Mouse (Mus musculus): ENCODE data around the gene Lbhd2.

Lbhd2 gene

GRCm38 (mm10) chr12:111404880-111405279 lies 1.7 kb upstream of the Lbhd2 start:
- in situ Hi-C loops (cut with MboI, MseI): loop anchor here (5.0 kb wide), 1 partner anchor 108 kb away; no protein-coding TSS in a partner anchor

GRCm38 (mm10) chr12:111409583-111409982 lies 3.0 kb downstream of the Lbhd2 start:
- in situ Hi-C loops (cut with MboI, MseI): no loop called here

- in situ Hi-C loops (cut with MboI, MseI): no loop called here
These were observed 5.2 kb downstream of the Lbhd2 start for GRCm38 (mm10) chr12:111411631-111412355.

- in situ Hi-C loops (cut with MboI, MseI): no loop called here
These were observed 6.1 kb downstream of the Lbhd2 start for GRCm38 (mm10) chr12:111412581-111413284.

GRCm38 (mm10) chr12:111413300-111413699 lies 6.7 kb downstream of the Lbhd2 start:
- in situ Hi-C loops (cut with MboI, MseI): no loop called here

GRCm38 (mm10) chr12:111416921-111417779 lies 10.5 kb downstream of the Lbhd2 start, which contains the start of gene Exoc3l4:
Gene Exoc3l4 (plus strand): TSS chr12:111417017.
- in situ Hi-C loops (cut with MboI, MseI): loop anchor here (5.0 kb wide), 2 partner anchors 40 to 100 kb away; no protein-coding TSS in a partner anchor

GRCm38 (mm10) chr12:111419918-111420317 lies 13.3 kb downstream of the Lbhd2 start:
- in situ Hi-C loops (cut with MboI, MseI): loop anchor here (5.0 kb wide), 2 partner anchors 37 to 97 kb away; no protein-coding TSS in a partner anchor

GRCm38 (mm10) chr12:111420946-111421709 lies 14.5 kb downstream of the Lbhd2 start:
- in situ Hi-C loops (cut with MboI, MseI): no loop called here

- in situ Hi-C loops (cut with MboI, MseI): no loop called here
These were observed 16.2 kb downstream of the Lbhd2 start for GRCm38 (mm10) chr12:111422852-111423251.

- in situ Hi-C loops (cut with MboI, MseI): no loop called here
These were observed 17.0 kb downstream of the Lbhd2 start for GRCm38 (mm10) chr12:111423570-111424129.

- in situ Hi-C loops (cut with MboI, MseI): no loop called here
These were observed 17.9 kb downstream of the Lbhd2 start for GRCm38 (mm10) chr12:111424547-111424946.

GRCm38 (mm10) chr12:111425258-111425657 lies 18.6 kb downstream of the Lbhd2 start:
- in situ Hi-C loops (cut with MboI, MseI): loop anchor here (5.0 kb wide), 1 partner anchor 932 kb away; no protein-coding TSS in a partner anchor

GRCm38 (mm10) chr12:111425789-111426460 lies 19.3 kb downstream of the Lbhd2 start:
- in situ Hi-C loops (cut with MboI, MseI): loop anchor here (5.0 kb wide), 1 partner anchor 931 kb away; no protein-coding TSS in a partner anchor

- in situ Hi-C loops (cut with MboI, MseI): loop anchor here (5.0 kb wide), 1 partner anchor 930 kb away; no protein-coding TSS in a partner anchor
These were observed 21.0 kb downstream of the Lbhd2 start for GRCm38 (mm10) chr12:111427438-111428113.

GRCm38 (mm10) chr12:111428364-111428763 lies 21.8 kb downstream of the Lbhd2 start:
- in situ Hi-C loops (cut with MboI, MseI): loop anchor here (5.0 kb wide), 1 partner anchor 929 kb away; no protein-coding TSS in a partner anchor

- in situ Hi-C loops (cut with MboI, MseI): loop anchor here (5.0 kb wide), 1 partner anchor 928 kb away; no protein-coding TSS in a partner anchor
These were observed 22.6 kb downstream of the Lbhd2 start for GRCm38 (mm10) chr12:111428961-111429911.

GRCm38 (mm10) chr12:111430049-111430867 lies 23.6 kb downstream of the Lbhd2 start:
- in situ Hi-C loops (cut with MboI, MseI): no loop called here

All from T-helper 2 cell (primary cell).